Mouse (Mus musculus) spleen, adult 2 months (tissue): ENCODE measurements around the gene Gm20388. TPM values are rescaled to one million over a fixed set of nuclear protein-coding genes. Genes with fewer than 3 reads are reported as not detected.

Source experiments
- DNase-seq, 2 experiments: peaks; one replicate each; pipeline versions ENCODE4 v3.0.0 to v3.0.0-alpha.2; 2012 to 2021; ENCODE audit warnings: low spot score in 2 of 2, low read depth in 1 of 2
- H3K27ac ChIP-seq: fragments of 200-500 bp; 2 replicates; pipeline ENCODE4 v1.5.1; 2012; ENCODE audit warnings: low read length, inconsistent platforms; ENCODE audit not compliant: insufficient read depth
- H3K27me3 ChIP-seq: fragments of 200-500 bp; 2 replicates; pipeline ENCODE4 v1.6.1; 2012; ENCODE audit warnings: mild to moderate bottlenecking, moderate library complexity, low read length, inconsistent platforms; ENCODE audit not compliant: control insufficient read depth, insufficient read depth
- H3K36me3 ChIP-seq: fragments of 200-500 bp; 2 replicates; pipeline ENCODE4 v1.6.1; 2012; ENCODE audit warnings: mild to moderate bottlenecking, low read length, inconsistent platforms; ENCODE audit not compliant: control insufficient read depth, insufficient read depth
- H3K4me1 ChIP-seq: fragments of 200-500 bp; 2 replicates; pipeline ENCODE4 v1.6.1; 2011; ENCODE audit warnings: inconsistent platforms; ENCODE audit not compliant: control insufficient read depth, insufficient read depth, insufficient read length
- H3K4me3 ChIP-seq: fragments of 200-500 bp; 2 replicates; pipeline ENCODE4 v1.5.1; 2011; ENCODE audit warnings: mild to moderate bottlenecking, inconsistent platforms; ENCODE audit not compliant: insufficient read depth, insufficient read length; ENCODE audit errors: extremely low read depth
- CTCF ChIP-seq: fragments of 200-500 bp; IDR thresholded peaks from 2 replicates; pipeline ENCODE4 v1.5.1; 2011; ENCODE audit warnings: mild to moderate bottlenecking, inconsistent platforms; ENCODE audit not compliant: insufficient read depth, insufficient read length, insufficient replicate concordance; ENCODE audit errors: extremely low read depth
- POLR2A ChIP-seq: fragments of 200-500 bp; IDR thresholded peaks from 2 replicates; pipeline ENCODE4 v1.6.1; 2011; ENCODE audit warnings: low read depth, low read length, inconsistent platforms
- WGBS: fragments of 180-500 bp; shearing (Covaris S2); methylation state at CpG from one replicate; pipeline ENCODE4 v1.1.7; 2018; 5-methylcytosine and 5-hydroxymethylcytosine counted together
- polyA plus RNA-seq: library from polyadenylated mRNA; depleted of rRNA; stranded (reverse); fragments of >200 nt; gene quantifications from 2 replicates; pipeline ENCODE4 v1.2.3, GENCODE M21; 2012

Gm20388 gene
- polyA plus RNA-seq, 1 experiment, result 26.1 TPM

DNA sequence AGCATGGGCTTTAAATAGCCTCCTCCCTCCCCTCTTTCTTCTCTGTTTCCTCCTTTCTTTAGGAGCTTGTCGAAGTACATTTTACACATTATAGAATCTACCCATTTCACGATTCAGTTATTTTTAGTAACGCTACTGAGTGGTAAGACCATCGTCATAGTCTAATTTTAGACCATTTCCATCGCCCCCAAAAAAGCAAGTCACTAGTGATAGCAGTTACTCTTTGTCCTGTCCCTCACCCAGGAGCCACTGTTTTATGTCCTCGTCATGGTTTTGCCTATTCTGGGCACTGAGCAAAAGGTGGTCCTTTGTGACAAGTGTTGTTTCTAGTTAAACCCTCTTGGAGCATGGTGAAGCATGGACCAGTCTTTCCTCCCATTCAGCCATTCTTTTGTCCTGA, 209.3 kb downstream of the Gm20388 start:
- no peak for TF ChIP-seq POLR2A
- no peak for TF ChIP-seq CTCF
- DNase-seq, result no peak
- no peaks in the 10 kb centered on the region for H3K4me1 ChIP-seq
- H3K4me3 ChIP-seq, result no peak overlapping the region
- no peak overlapping the region for H3K27ac ChIP-seq
- no peaks in the 10 kb centered on the region for H3K36me3 ChIP-seq
- WGBS, result 13% methylated on average over 6 of the region's 6 CpGs
- no peaks in the 10 kb centered on the region for H3K27me3 ChIP-seq

- Histone ChIP-seq H3K36me3 (no peaks in the 10 kb centered on the region), H3K27me3 (no peaks in the 10 kb centered on the region), H3K4me1 (no peaks in the 10 kb centered on the region), H3K4me3 (no peak overlapping the region), H3K27ac (no peak overlapping the region)
- DNase-seq, result no peak
- no peak for TF ChIP-seq CTCF
- no peak for TF ChIP-seq POLR2A
- WGBS, result 62% methylated on average over 5 of the region's 5 CpGs
Observed at GRCm38 (mm10) chr8:120120951-120121350, 210.3 kb downstream of the Gm20388 start.

DNA sequence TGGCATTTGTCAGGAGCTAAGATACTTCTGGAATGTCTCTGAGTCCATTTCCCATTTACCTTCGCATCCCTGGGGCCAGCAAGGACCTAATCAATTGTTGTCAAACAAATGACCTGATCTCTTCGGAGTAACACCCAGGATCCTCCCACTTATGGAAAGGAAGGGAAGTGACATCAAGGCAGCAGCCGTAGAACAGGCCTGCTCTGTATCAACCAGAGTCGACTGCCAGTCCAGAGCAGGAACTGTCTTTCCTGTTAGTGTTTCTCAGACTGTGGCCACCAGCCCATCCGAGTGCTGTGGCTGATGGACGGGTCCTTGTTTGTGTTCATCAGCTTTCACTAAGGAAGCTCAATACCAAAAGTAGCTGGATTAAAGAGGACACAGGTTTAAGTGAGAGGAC, 213.6 kb downstream of the Gm20388 start:
- H3K4me1 ChIP-seq, result no peaks in the 10 kb centered on the region
- no peaks in the 10 kb centered on the region for H3K36me3 ChIP-seq
- TF ChIP-seq POLR2A (no peak), CTCF (no peak)
- WGBS, result 37% methylated on average over 6 of the region's 6 CpGs
- H3K4me3 ChIP-seq, result no peak overlapping the region
- H3K27me3 ChIP-seq, result no peaks in the 10 kb centered on the region
- no peak for DNase-seq
- no peak overlapping the region for H3K27ac ChIP-seq

GRCm38 (mm10) chr8:120124836-120125389, 214.3 kb downstream of the Gm20388 start:
- DNase-seq, result no peak
- Histone ChIP-seq H3K27me3 (no peaks in the 10 kb centered on the region), H3K36me3 (no peaks in the 10 kb centered on the region), H3K27ac (no peak overlapping the region), H3K4me3 (no peak overlapping the region), H3K4me1 (no peaks in the 10 kb centered on the region)
- no peak for TF ChIP-seq CTCF
- no peak for TF ChIP-seq POLR2A
- 76% methylated on average over 7 of the region's 7 CpGs for WGBS

- no peak for TF ChIP-seq CTCF
- TF ChIP-seq POLR2A, result no peak
- Histone ChIP-seq H3K27ac (0 out of 2 replicates have a peak overlapping the region, but pooled peaks have one; percentile 27), H3K4me1 (no peaks in the 10 kb centered on the region), H3K36me3 (no peaks in the 10 kb centered on the region), H3K27me3 (no peaks in the 10 kb centered on the region), H3K4me3 (no peak overlapping the region)
- WGBS, result 64% methylated on average over 14 of the region's 14 CpGs
- DNase-seq, result no peak
Observed at GRCm38 (mm10) chr8:120126357-120127161, 215.9 kb downstream of the Gm20388 start.

DNA sequence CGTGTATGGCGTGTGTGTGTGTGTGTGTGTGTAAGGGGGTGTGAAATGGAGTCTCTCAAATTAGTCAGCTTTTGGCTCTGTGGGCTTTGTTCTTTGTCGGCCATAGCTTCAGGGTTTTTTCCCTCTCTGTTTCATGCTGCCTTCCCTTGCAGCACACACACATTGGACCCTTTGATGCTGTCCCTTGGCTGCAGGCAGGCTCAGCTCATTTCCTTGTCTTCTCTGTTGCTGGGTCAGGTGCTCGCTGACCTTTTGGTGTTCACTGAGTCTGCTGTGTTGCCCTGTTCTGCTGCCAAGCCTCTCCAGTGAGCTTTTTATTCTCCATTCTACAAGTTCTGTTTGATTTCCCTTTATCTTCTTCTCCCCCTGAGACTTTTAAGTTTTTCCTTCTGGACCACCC, 218.9 kb downstream of the Gm20388 start:
- TF ChIP-seq POLR2A (no peak), CTCF (no peak)
- Histone ChIP-seq H3K27me3 (no peaks in the 10 kb centered on the region), H3K27ac (no peak overlapping the region), H3K4me3 (no peak overlapping the region), H3K4me1 (no peaks in the 10 kb centered on the region), H3K36me3 (no peaks in the 10 kb centered on the region)
- 84% methylated on average over 4 of the region's 4 CpGs for WGBS
- DNase-seq, result no peak

GRCm38 (mm10) chr8:120131158-120131557, 220.5 kb downstream of the Gm20388 start:
- H3K27me3 ChIP-seq, result no peaks in the 10 kb centered on the region

More at GRCm38 (mm10) chr8:120131158-120131557, 220.5 kb downstream of the Gm20388 start:
- no peak for TF ChIP-seq POLR2A
- WGBS, result 21% methylated on average over 8 of the region's 8 CpGs
- Histone ChIP-seq H3K4me1 (no peaks in the 10 kb centered on the region), H3K36me3 (no peaks in the 10 kb centered on the region), H3K4me3 (no peak overlapping the region), H3K27ac (no peak overlapping the region)
- DNase-seq, result no peak
